Mouse (Mus musculus): ENCODE measurements around the gene Lmna. TPM values are rescaled to one million over a fixed set of nuclear protein-coding genes. Genes with fewer than 3 reads are reported as not detected.

The Lmna gene
- total RNA-seq, 2 experiments from 2014 or later, result 9.0 to 45.6 TPM

DNA sequence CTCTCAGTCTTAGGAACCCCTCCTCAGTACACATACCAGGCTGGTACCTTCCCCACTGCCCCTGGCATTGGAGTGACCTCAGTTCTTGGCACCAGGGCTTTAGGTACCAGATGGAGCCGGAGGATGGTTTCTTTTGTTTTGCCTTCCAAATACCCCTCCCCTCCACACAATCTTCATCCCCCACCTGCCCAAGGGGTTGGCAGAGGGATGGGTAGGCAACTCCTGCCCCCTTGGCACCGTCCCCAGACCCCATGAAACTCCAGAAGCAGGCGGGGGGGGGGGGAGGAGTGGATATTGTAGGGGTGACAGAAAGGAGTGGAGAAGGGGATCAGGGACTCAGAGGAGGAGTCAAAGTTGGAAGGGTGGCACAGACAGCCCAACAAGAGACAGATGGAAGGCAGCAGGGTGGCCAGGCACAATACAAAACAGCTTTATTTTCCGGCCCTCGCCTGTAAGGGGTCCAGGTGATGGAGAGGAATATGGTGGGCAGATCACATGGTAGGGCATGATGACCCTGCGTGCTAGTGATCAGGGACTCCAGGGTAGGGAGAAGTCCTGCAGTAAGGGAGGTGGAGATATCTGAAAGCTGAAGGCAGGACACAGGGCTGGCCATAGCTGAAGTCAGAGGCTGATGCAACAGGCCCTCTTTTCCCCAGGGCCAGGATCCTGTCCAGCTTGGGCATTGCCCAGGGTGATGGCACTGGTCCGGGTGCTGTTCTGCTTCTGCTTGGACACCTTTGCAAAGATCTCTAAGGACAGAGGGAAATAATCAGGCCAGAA, 32.1 kb upstream of the Lmna start:
- ATAC-seq (replicated peaks; ENCODE audit: low FRiP score, poor library complexity, severe bottlenecking), result no peak

- ATAC-seq (replicated peaks; ENCODE audit: low FRiP score, poor library complexity, severe bottlenecking), result no peak
Measured at GRCm38 (mm10) chr3:88540085-88540484, 30.3 kb upstream of the Lmna start.

DNA sequence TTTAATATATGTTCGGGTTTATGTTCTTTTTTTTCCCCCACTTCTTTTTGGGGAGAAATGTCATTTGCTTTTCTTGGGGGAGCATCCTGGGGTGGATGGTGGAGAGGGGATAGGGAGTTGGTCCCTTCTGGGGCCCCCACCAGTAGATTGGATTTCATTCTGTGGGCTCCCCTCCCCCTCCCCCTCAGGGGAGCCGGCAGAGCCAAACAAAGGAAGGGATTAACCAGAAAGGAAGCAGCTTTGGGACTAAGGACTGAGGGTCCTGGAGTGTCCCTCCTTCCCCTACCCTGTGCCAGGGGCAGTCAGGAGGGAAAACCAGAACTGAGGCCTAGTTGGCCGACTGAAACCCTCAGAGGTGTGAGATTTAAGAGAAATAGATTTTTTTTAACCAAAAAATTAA, 29.6 kb upstream of the Lmna start:
- no peak for ATAC-seq (replicated peaks; ENCODE audit: low FRiP score, poor library complexity, severe bottlenecking)

DNA sequence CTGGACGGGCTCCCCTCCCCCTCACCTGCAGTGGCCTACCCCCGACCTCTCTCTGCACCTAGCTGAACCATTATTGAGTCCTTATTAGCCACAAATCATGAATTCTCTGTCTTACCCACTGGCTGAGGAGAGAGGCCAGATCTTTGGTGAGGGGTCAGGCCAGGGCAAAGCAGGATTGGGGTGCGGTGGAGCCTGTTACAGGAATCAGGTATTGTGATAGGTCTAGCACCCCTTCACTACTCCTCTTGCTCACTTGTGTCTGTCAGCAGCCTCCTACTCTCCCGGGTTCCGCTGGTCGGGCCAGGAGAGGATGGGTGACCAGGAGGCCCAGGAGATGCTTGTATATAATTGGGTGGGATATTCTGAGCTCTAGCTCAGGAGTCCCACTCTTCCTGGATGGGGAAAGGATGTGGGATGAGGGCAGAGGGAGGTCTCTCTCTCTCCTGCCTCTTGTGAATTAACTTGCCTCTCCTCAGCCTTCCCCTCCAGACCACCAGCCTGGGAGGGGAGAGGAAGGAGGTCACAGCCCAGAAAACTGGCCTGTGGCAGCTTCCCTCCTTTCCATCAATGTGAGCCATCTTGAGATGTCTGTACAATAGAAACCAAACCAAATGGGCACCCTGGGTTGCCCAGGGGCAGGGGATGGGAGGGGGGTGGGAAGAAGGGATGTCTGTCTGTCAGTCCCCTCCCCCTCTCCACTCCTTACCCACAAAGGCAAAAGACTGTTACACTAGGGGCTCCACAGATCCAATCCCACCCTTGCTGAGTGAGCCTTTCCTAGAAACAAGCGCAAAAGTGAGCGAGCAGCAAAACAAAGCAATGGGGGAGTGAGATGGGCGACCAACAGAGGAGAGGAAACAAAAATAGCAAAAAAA, 28.8 kb upstream of the Lmna start:
- no peak for ATAC-seq (replicated peaks; ENCODE audit: low FRiP score, poor library complexity, severe bottlenecking)

DNA sequence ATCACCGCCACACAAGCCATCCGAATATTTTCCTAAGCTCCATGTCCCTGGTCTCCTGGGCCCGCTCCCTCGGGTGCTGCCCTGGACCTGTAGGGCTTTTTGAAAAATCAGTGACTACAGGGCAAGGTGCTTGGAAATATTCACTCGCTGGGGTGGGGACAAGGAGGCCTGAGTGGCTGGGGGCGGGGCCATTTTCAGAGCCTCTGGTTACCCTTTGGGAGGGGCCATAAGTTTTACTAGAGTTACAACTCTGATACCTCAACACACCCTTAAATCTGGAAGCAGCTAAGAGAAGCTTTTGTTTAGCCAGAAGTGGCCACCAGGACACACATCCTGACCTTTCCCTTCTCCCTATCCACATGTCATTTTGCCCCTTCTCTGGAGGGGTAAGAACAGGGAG, 27.4 kb upstream of the Lmna start:
- no peak for ATAC-seq (replicated peaks; ENCODE audit: low FRiP score, poor library complexity, severe bottlenecking)

DNA sequence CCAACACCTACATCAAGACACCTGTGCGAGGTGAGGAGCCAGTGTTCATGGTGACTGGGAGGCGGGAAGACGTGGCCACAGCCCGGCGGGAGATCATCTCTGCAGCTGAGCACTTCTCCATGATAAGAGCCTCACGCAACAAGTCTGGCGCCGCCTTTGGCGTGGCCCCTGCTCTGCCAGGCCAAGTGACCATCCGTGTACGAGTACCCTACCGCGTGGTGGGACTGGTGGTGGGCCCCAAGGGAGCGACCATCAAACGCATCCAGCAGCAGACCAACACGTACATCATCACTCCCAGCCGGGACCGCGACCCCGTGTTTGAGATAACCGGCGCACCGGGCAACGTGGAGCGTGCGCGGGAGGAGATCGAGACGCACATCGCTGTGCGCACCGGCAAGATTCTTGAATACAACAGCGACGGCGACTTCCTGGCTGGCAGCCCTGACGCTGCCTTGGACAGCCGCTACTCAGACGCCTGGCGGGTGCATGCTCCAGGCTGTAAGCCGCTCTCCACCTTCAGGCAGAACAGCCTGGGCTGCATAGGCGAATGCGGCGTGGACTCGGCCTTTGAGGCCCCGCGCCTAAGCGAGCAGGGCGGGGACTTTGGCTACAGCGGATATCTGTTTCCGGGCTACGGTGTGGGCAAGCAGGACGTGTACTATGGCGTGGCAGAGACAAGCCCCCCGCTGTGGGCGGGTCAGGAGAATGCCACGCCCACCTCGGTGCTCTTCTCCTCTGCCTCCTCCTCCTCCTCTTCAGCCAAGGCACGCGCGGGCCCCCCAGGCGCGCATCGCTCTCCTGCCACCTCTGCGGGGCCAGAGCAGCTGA, 26.6 kb upstream of the Lmna start:
- ATAC-seq (replicated peaks; ENCODE audit: low FRiP score, poor library complexity, severe bottlenecking), result no peak

DNA sequence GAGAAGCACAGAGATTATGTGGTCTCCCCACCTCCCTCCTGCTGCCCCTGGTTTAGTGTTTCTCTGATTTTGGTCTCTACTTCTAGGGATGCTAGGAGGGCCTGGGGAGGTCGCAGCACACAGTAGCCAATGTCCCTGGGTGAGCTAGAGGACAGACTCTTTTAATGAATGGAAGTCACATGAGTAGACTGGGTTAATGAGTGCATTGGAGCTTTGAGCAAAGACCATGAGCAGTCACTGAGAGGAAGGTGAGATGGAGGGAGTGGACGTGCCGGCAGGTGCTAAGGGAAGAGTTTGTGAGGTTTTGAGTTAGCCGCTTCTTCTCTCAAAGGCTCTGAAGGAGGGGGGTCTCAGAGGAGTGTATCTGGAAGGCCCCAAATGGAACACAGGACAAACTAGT, 25.8 kb upstream of the Lmna start:
- ATAC-seq (replicated peaks; ENCODE audit: low FRiP score, poor library complexity, severe bottlenecking), result no peak

- ATAC-seq (replicated peaks; ENCODE audit: low FRiP score, poor library complexity, severe bottlenecking), result no peak
Measured at GRCm38 (mm10) chr3:88535005-88535404, 25.2 kb upstream of the Lmna start.

DNA sequence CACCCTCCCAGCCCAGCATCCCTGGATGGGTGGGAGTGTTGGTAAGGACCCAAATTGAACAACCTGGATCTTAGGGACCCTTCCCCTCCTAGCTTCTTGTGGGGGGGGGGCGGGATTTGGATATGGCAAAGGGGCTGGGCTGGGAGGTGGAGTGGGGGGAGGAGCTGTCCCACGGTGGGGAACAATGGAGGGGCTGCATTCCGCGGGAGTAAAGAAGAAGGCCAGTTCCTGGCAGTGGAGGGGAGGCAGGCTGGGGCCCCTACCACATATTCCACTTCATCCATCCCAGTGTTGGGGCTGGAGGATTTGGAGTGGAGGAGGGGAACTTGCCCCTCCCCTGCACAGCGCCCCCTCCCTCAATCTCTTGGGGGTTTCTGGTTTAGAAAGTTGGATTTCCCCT, 23.9 kb upstream of the Lmna start:
- ATAC-seq (replicated peaks; ENCODE audit: low FRiP score, poor library complexity, severe bottlenecking), result no peak

- ATAC-seq (replicated peaks; ENCODE audit: low FRiP score, poor library complexity, severe bottlenecking), result no peak
Measured at GRCm38 (mm10) chr3:88532689-88533511, 23.1 kb upstream of the Lmna start.

- no peak for ATAC-seq (replicated peaks; ENCODE audit: low FRiP score, poor library complexity, severe bottlenecking)
Measured at GRCm38 (mm10) chr3:88532299-88532674, 22.5 kb upstream of the Lmna start, which contains the start of gene Mex3a. Mex3a (plus strand) TSS chr3:88532395.

GRCm38 (mm10) chr3:88531348-88532298, 21.9 kb upstream of the Lmna start:
- peak; percentile 38; the same call in 1 of the 2 replicates for ATAC-seq (replicated peaks; ENCODE audit: low FRiP score, poor library complexity, severe bottlenecking)

GRCm38 (mm10) chr3:88530082-88530864, 20.5 kb upstream of the Lmna start:
- no peak for ATAC-seq (replicated peaks; ENCODE audit: low FRiP score, poor library complexity, severe bottlenecking)

DNA sequence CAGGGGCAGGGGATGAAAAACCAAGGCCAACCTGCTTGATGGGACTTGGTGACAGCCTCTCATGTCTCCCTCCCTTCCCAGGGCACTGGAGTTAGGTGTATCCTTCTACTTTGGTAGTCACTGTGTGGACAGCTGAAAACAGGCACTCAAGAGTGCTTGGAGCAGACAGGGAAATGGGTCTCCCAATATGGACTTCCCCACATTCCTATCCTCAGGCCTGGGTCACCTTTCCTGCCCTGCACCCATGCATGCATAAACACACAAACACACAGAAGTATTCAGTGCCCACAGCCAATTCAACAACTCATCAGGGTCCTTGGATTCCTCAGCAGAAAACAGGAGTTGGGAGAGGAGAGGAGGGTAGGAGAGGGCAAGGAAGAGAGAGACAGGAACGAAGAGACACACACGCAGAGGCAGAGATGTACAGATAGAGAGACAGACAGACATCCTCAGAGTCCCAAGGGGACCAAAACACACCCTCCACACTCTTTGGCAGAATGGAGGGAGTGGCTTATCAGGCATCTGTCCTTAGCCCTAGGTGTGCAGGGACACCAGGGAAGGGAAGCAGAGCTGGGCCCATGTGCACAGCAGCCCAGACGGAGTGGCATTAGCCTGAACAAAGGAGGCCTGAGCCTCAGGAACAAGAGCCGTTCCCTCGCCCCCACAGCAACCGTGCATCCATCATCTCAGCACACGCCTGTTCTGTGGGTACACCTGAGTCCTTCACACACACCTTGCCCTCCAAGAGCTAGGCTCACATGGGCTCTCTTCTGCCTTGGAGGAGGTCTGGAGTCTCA, 19.6 kb upstream of the Lmna start:
- no peak for ATAC-seq (replicated peaks; ENCODE audit: low FRiP score, poor library complexity, severe bottlenecking)

DNA sequence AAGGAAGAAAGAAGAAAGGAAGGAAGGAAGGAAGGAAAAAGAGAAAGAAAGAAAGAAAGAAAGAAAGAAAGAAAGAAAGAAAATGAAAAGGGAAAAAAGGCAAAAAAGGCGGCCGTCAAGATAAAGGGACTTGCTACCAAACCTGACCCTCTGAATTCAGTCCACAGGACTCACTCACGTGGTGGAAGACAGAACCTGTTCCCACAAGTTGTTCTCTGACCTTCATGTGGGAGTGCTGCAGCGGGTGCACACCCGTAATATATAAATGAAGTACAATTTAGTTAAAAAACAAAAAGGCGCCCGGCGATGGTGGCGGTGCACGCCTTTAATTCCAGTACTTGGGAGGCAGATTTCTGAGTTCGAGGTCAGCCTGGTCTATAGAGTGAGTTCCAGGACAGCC, 18.9 kb upstream of the Lmna start:
- no peak for ATAC-seq (replicated peaks; ENCODE audit: low FRiP score, poor library complexity, severe bottlenecking)

GRCm38 (mm10) chr3:88527565-88527964, 17.8 kb upstream of the Lmna start:
- no peak for ATAC-seq (replicated peaks; ENCODE audit: low FRiP score, poor library complexity, severe bottlenecking)

Measured in erythroblast, adult 5-6 weeks (primary cell).